Mouse (Mus musculus) layer of hippocampus, adult 2 months (tissue): ENCODE results near the gene Tmem245. TPM values are rescaled to one million over a fixed set of nuclear protein-coding genes. Genes with fewer than 3 reads are reported as not detected.

Experiments used
- DNase-seq, 2 experiments: peaks; one replicate each; pipeline ENCODE4 v3.0.0; 2022; ENCODE audit warnings: low spot score in 2 of 2
- H3K27ac ChIP-seq: fragments of 200-600 bp; 2 replicates; pipeline ENCODE4 v1.8.1; 2022
- H3K4me3 ChIP-seq: fragments of 200-600 bp; 2 replicates; pipeline ENCODE4 v1.8.1; 2022; ENCODE audit warnings: mild to moderate bottlenecking
- CTCF ChIP-seq: fragments of 200-600 bp; conservative IDR thresholded peaks from 2 replicates; pipeline ENCODE4 v1.8.1; 2022; ENCODE audit warnings: antibody characterized with exemption, mild to moderate bottlenecking, moderate library complexity
- total RNA-seq, 2 experiments: library from RNA; stranded (reverse); gene quantifications; 2 replicates each; pipeline ENCODE4 v1.2.3; 2021

The Tmem245 gene
- total RNA-seq, 2 experiments from 2014 or later: 33.7 to 37.2 TPM

DNA sequence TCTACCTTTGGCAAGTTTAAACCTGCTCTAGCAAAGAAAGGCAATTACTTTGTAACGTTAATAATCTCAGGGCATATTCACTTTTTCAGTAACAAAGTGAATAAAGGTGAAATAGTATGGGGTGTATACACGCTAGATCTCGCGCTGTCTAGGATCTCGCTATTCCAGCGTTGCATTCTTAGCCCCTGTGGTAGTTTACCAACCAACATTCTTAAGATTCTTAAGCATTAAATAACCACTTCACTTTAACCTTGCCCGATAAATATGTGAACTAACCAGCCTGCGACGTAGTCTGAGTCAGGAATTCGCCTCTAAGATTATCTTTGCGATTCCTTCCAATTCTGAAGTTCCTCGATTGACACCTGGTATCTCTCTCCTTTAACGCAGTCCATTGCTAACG is 1.1 kb downstream of the Tmem245 start:
- H3K27ac ChIP-seq: peak overlapping the region; percentile 93; the same call in 1 of the 2 replicates
- peak overlapping the region; percentile 97 for H3K4me3 ChIP-seq
- TF ChIP-seq CTCF: no peak
- DNase-seq: no peak

DNA sequence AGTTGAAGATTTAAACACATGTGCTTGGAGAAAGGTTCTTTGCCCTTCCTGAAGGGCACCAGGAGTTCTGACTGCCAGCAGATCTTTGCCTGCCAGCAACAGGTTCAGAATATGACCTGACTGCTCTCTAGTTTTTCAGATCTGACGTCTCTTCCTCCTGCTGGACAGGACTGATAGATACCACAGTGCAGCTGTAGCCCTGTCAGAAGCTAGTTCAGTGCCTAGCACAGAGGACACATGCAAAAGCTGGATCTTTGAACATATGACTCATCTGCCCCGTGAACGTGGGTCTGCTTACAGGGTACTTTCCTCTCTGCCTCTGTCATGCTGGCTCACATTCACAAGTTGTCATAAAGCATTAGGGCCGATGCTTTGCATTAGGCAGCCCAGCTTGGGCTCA is 3.0 kb downstream of the Tmem245 start:
- no peak for DNase-seq
- Histone ChIP-seq H3K4me3 (no peak overlapping the region), H3K27ac (0 out of 2 replicates have a peak overlapping the region, but pooled peaks have one; percentile 33)
- TF ChIP-seq CTCF: no peak

DNA sequence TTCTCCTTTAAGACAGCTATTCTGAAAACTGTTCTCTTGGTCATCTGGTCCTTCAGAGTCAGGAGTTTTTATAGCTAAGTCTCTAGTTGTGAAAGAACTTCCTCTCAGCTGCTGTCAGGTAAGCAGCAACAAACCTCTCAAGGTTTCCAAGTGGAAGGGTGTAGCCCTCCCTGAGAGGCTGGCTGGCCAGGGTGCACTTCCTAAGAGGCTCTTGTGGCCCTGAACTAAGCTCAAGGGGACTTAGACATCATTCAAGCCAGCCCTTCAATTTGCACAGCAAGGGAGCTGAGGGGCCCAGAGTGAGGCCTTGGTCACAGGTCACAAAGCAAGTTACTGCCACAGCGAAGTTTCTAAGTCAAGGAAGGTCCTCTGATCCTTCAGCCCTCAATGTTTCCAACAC is 4.0 kb downstream of the Tmem245 start:
- H3K27ac ChIP-seq: no peak overlapping the region
- no peak overlapping the region for H3K4me3 ChIP-seq
- no peak for TF ChIP-seq CTCF
- DNase-seq: no peak

GRCm38 (mm10) chr4:56942567-56942966 is 4.7 kb downstream of the Tmem245 start:
- Histone ChIP-seq H3K4me3 (no peak overlapping the region), H3K27ac (no peak overlapping the region)
- no peak for DNase-seq
- TF ChIP-seq CTCF: no peak

DNA sequence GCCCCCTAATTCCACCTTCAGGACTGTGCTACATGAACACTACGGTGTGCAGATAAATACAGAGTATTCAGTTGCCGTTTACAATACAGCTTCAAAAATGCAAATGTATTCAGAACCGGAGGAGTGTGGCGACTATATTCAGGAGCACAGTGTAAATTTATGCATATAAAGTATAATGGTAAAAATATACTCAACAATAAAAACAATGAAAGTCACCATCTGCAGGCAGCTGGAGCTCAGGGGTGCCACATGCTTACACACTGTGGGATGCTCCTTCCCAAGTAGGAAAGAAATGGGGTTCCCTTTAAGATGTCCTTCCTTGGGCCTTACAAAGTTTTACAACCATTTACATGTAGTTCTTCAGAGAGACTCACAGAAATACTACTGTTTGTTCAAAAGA is 5.8 kb downstream of the Tmem245 start:
- DNase-seq: no peak
- Histone ChIP-seq H3K4me3 (no peak overlapping the region), H3K27ac (no peak overlapping the region)
- TF ChIP-seq CTCF: no peak

DNA sequence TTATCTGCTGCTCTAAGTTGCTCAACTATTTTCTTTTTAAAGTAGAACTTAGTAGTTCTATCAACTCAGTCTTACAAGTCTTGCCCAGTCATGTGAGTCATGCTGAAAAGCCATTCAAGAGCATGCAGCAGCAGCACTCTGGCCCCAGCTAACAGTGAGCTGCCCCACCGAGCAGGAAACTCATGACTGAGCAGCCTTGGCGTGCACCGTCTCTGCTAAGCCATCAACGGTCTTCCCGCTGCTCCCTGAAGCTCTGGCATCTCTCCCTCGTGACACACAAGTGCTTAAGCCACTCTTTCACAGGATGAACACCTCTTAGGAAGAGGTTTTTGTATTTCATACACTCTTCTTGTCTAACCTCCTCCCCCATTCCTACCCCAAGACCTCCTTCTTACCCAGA is 10.1 kb downstream of the Tmem245 start:
- no peak for DNase-seq
- no peak for TF ChIP-seq CTCF
- H3K4me3 ChIP-seq: no peak overlapping the region
- H3K27ac ChIP-seq: no peak overlapping the region

DNA sequence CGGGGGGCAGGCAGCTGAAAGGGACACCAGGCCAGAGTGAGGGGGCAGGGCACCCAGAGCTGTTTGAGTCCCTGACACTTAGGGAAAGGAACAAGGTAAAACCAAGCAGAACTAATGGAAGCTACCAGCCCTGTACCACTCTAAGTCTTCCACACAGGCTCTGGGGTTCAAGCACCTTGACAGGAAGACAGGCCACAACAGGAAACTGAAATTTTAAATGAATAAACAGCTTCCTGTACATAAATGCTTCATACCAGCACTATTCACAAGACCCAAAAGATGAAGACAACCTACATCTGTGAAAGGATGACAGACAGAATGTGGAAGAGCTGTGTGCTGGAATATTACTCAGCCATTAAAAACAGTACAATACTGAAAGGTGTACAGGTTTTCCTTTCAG is 11.9 kb downstream of the Tmem245 start:
- no peak for TF ChIP-seq CTCF

GRCm38 (mm10) chr4:56933154-56933553 is 14.1 kb downstream of the Tmem245 start:
- Histone ChIP-seq H3K27ac (no peak overlapping the region), H3K4me3 (no peak overlapping the region)
- no peak for DNase-seq
- TF ChIP-seq CTCF: no peak

More for the DNA sequence above, 11.9 kb downstream of the Tmem245 start:
- DNase-seq: no peak
- Histone ChIP-seq H3K4me3 (no peak overlapping the region), H3K27ac (no peak overlapping the region)

DNA sequence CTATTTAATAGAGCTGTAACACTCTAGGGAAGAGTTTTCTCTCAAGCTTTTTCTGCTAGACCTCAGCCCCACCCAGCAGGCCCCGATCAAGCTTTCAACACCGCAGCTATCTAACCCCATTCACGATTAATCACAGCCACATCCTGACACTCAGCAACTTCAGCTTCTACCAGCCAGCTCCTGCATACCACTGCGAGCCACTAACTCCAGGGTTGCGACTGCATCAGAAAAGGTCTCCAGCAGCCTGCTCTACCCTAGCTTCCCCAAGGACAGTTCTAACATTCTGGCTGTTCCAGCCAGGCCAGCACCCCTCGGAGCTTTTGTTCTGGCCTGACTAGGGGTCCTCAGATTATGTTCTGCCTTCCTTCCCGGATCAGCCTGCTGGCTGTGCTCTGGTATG is 15.1 kb downstream of the Tmem245 start:
- no peak overlapping the region; the same call in 1 of the 2 replicates for H3K27ac ChIP-seq
- no peak for TF ChIP-seq CTCF
- H3K4me3 ChIP-seq: no peak overlapping the region
- no peak for DNase-seq

DNA sequence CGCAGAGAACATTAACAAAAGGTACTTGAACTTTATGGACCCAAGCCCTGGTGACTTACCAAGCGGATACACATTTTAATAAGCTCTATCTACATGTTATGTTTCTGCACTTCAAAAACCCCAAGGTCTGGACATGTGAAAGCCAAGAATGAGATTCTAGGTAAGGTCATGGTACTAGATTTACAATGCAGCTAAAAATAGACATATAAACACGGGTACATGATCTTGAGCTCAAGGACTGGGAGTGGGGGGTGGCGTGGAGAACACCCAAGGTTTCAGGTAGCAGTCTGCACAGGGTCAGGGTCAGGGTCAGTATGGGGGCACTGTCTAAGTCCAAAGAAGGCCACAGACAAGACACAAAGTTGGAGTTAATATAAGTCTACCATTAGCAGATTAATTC is 16.9 kb downstream of the Tmem245 start:
- H3K27ac ChIP-seq: no peak overlapping the region
- no peak for TF ChIP-seq CTCF
- DNase-seq: no peak
- H3K4me3 ChIP-seq: no peak overlapping the region

DNA sequence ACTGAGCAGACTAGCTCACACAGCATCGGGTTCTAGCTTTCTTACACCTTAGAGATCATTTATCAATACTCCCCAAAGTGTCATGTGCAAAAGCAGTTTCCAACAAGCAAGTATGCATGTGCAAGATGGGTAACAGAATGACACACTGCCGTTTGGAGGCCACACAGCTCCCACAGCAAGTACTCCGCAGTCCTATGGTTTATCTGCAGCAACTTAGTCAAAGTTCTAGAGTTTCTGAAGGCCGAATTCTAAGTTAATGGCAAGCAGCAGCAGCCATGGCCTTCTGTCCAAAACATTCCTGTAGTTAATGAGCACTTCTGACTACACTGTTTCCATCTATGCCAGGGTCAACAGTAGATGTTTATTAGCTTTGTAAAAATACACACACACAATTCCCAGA is 20.3 kb downstream of the Tmem245 start:
- TF ChIP-seq CTCF: no peak
- Histone ChIP-seq H3K27ac (no peak overlapping the region), H3K4me3 (no peak overlapping the region)
- no peak for DNase-seq

- DNase-seq: no peak
- no peak for TF ChIP-seq CTCF
- Histone ChIP-seq H3K4me3 (no peak overlapping the region), H3K27ac (no peak overlapping the region)
Observed at GRCm38 (mm10) chr4:56922229-56922628, 25.0 kb downstream of the Tmem245 start.

GRCm38 (mm10) chr4:56915732-56916325 is 31.4 kb downstream of the Tmem245 start:
- no peak for TF ChIP-seq CTCF
- Histone ChIP-seq H3K4me3 (no peak overlapping the region), H3K27ac (no peak overlapping the region)
- DNase-seq: no peak

DNA sequence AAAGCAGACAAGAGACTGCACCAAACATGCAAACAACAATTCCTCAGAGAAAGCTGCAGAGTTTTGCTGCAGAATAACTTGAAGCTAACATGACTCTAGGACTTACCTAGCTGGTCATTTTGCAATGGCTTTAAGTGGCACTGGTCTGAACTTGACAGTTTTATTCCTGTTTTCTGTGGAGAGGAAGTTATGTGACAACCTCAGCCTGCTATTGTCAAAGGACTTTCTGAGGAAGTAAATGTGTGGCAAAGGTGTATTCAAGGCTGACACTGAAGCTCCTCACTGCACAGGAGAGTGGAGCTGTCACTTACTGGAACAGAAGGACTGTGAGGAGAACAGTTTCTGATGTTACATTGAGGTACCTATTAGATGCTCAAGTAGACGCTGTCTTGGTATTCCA is 32.5 kb downstream of the Tmem245 start:
- H3K4me3 ChIP-seq: no peak overlapping the region
- H3K27ac ChIP-seq: no peak overlapping the region
- DNase-seq: no peak
- no peak for TF ChIP-seq CTCF

- Histone ChIP-seq H3K4me3 (no peak overlapping the region), H3K27ac (no peak overlapping the region)
- no peak for DNase-seq
- TF ChIP-seq CTCF: no peak
Observed at GRCm38 (mm10) chr4:56914338-56914737, 32.9 kb downstream of the Tmem245 start.
